Mouse (Mus musculus): ENCODE measurements at regions not wholly inside any gene's neighbourhood (a gene's known extent, or its start where the extent isn't known, plus 50 kb on each side); places are given as distances from the start of the nearest gene placed in this dataset.

GRCm38 (mm10) chr16:62468846-62469245 is 317.8 kb downstream of the Nsun3 start:
- Histone ChIP-seq H3K4me3 (replicated peaks in 1 of 3; ENCODE audit: low read depth in 2 of 3, low read length in 2 of 3, poor library complexity in 1 of 3) (no peak overlapping the region), H3K4me1 (ENCODE audit: control insufficient read depth in 1 of 2, insufficient read depth in 2 of 2) (no peaks in the 10 kb centered on the region), H3K36me3 (replicated peaks in 1 of 2; ENCODE audit: control insufficient read depth in 1 of 2, insufficient read depth in 1 of 2, low read length in 1 of 2) (no peaks in the 10 kb centered on the region), H3K27ac (ENCODE audit: insufficient read depth, low read depth) (no peak overlapping the region), H3K79me2 (replicated peaks; ENCODE audit: control insufficient read depth, extremely low read depth, insufficient read depth, poor library complexity, severe bottlenecking) (no peaks in the 10 kb centered on the region), H3K4me2 (ENCODE audit: insufficient read depth, low read depth, poor library complexity, severe bottlenecking) (no peak overlapping the region), H3K9ac (ENCODE audit: insufficient read depth, low read depth) (no peak overlapping the region), H3K27me3 (replicated peaks) (no peaks in the 10 kb centered on the region), H3K9me3 (replicated peaks; ENCODE audit: low read length) (peaks cover 2% of the 10 kb centered on the region)
- TF ChIP-seq MAX (IDR thresholded peaks at IDR 0.05; ENCODE audit: low read length) (no peak), BHLHE40 (IDR thresholded peaks at IDR 0.05; ENCODE audit: low read depth, low read length) (no peak), MYC (IDR thresholded peaks at IDR 0.05; ENCODE audit: low read depth, low read length) (no peak), SIN3A (IDR thresholded peaks at IDR 0.05; ENCODE audit: low read length) (no peak), ZC3H11A (IDR thresholded peaks at IDR 0.05; ENCODE audit: low read depth, low read length) (no peak)
- in situ Hi-C loops (cut with MboI; ENCODE audit: low pct_ligation_motif_present, low pct_unique_long_range_greater_than_20kb, low sequenced_read_pairs): no loop called here
- no peak for DNase-seq (ENCODE audit: extremely low read depth)
- dilution Hi-C loops (cut with MboI; ENCODE audit: extremely low pct_ligation_motif_present, extremely low pct_unique_long_range_greater_than_20kb, low sequenced_read_pairs): no loop called here

DNA sequence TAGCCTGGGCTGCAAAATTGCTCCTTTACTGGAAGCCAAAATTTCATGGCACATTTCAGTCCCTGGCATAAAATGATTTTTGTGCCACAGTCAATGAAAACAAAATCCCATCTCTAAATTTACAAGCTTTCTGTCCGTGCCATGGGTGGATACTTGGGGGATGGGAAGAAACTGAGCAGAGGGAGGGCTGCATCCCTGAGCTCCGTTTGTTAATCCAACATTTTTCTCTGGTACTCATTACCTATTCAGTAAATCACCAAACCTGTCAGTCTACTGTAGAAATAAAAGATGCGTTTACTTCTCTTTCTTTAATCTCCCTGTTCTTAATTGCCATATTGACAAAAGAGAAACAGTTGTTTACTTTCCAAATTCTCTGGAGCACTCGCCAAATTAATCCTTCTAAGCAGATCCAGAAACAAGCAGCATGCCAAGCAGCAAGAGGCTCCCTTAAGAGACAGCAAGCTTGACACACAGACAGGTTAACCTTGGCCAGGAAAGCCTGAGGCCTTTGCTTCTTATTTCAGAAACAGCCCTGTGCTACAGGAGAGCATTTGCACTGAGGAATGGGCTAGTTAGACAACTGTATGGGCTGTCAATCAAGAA is 326.6 kb downstream of the Nsun3 start:
- no peaks in the 10 kb centered on the region for H3K9me3 ChIP-seq (replicated peaks; ENCODE audit: low read length)
- H3K9ac ChIP-seq (ENCODE audit: insufficient read depth, low read depth): no peak overlapping the region
- H3K27ac ChIP-seq (ENCODE audit: insufficient read depth, low read depth): no peak overlapping the region
- in situ Hi-C loops (cut with MboI; ENCODE audit: low pct_ligation_motif_present, low pct_unique_long_range_greater_than_20kb, low sequenced_read_pairs) (no loop called here), dilution Hi-C loops (cut with MboI; ENCODE audit: extremely low pct_ligation_motif_present, extremely low pct_unique_long_range_greater_than_20kb, low sequenced_read_pairs) (no loop called here)
- no peak for TF ChIP-seq UBTF (IDR thresholded peaks at IDR 0.05; ENCODE audit: low read depth, low read length)
- no peak for TF ChIP-seq ZKSCAN1 (IDR thresholded peaks at IDR 0.05; ENCODE audit: borderline replicate concordance, low read depth, low read length)
- no peak for TF ChIP-seq NRF1 (IDR thresholded peaks at IDR 0.05; ENCODE audit: low read depth, low read length)
- TF ChIP-seq PAX5 (IDR thresholded peaks at IDR 0.05; ENCODE audit: low read length): no peak
- no peak for TF ChIP-seq CTCF (conservative IDR thresholded peaks at IDR 0.05 in 1 of 2, IDR thresholded peaks at IDR 0.05 in 1 of 2; ENCODE audit: low read depth in 2 of 2, low read length in 2 of 2)
- no peak for TF ChIP-seq TCF12 (IDR thresholded peaks at IDR 0.05; ENCODE audit: low read depth, low read length)
- no peak for TF ChIP-seq NELFE (IDR thresholded peaks at IDR 0.05; ENCODE audit: low read depth, low read length)
- no peak for TF ChIP-seq MEF2A (IDR thresholded peaks at IDR 0.05; ENCODE audit: borderline replicate concordance, low read depth, low read length)
- no peak for TF ChIP-seq MAFK (IDR thresholded peaks at IDR 0.05; ENCODE audit: insufficient replicate concordance, low read length)
- H3K27me3 ChIP-seq (replicated peaks): no peaks in the 10 kb centered on the region
- H3K36me3 ChIP-seq (replicated peaks in 1 of 2; ENCODE audit: control insufficient read depth in 1 of 2, insufficient read depth in 1 of 2, low read length in 1 of 2): no peaks in the 10 kb centered on the region
- no peaks in the 10 kb centered on the region for H3K4me1 ChIP-seq (ENCODE audit: control insufficient read depth in 1 of 2, insufficient read depth in 2 of 2)
- no peak overlapping the region for H3K4me3 ChIP-seq (replicated peaks in 1 of 3; ENCODE audit: low read depth in 2 of 3, low read length in 2 of 3, poor library complexity in 1 of 3)
- H3K4me2 ChIP-seq (ENCODE audit: insufficient read depth, low read depth, poor library complexity, severe bottlenecking): no peak overlapping the region
- no peaks in the 10 kb centered on the region for H3K79me2 ChIP-seq (replicated peaks; ENCODE audit: control insufficient read depth, extremely low read depth, insufficient read depth, poor library complexity, severe bottlenecking)
- DNase-seq (ENCODE audit: extremely low read depth): no peak

DNA sequence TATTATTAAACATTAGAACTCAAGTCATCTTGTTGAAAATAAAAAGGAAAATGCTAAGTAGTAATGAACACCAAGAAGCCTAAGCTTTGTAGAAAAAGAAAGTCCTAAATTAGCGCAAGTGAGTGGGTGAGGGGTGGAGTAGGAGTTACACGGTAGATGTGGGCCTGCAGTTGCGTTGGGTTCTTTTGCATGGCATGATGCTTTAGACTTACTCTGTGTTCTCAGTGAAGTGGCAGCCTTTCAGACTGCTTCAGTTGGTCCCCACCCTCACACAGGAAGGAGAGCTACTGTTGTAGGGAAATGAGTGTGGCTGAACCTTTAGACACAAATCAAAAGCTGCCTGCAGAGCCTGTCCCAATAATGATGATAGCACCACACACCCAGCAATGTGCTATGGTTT is 336.9 kb downstream of the Nsun3 start:
- Histone ChIP-seq H3K4me1 (ENCODE audit: control insufficient read depth in 1 of 2, insufficient read depth in 2 of 2) (no peaks in the 10 kb centered on the region), H3K9ac (ENCODE audit: insufficient read depth, low read depth) (no peak overlapping the region), H3K9me3 (replicated peaks; ENCODE audit: low read length) (no peaks in the 10 kb centered on the region), H3K79me2 (replicated peaks; ENCODE audit: control insufficient read depth, extremely low read depth, insufficient read depth, poor library complexity, severe bottlenecking) (no peaks in the 10 kb centered on the region), H3K27ac (ENCODE audit: insufficient read depth, low read depth) (no peak overlapping the region), H3K27me3 (replicated peaks) (no peaks in the 10 kb centered on the region), H3K36me3 (replicated peaks in 1 of 2; ENCODE audit: control insufficient read depth in 1 of 2, insufficient read depth in 1 of 2, low read length in 1 of 2) (no peaks in the 10 kb centered on the region), H3K4me2 (ENCODE audit: insufficient read depth, low read depth, poor library complexity, severe bottlenecking) (no peak overlapping the region), H3K4me3 (replicated peaks in 1 of 3; ENCODE audit: low read depth in 2 of 3, low read length in 2 of 3, poor library complexity in 1 of 3) (no peak overlapping the region)
- dilution Hi-C loops (cut with MboI; ENCODE audit: extremely low pct_ligation_motif_present, extremely low pct_unique_long_range_greater_than_20kb, low sequenced_read_pairs): no loop called here
- no peak for DNase-seq (ENCODE audit: extremely low read depth)
- TF ChIP-seq ETS1 (conservative IDR thresholded peaks at IDR 0.05; ENCODE audit: low read depth, low read length): no peak
- TF ChIP-seq MXI1 (IDR thresholded peaks at IDR 0.05; ENCODE audit: low read depth, low read length): no peak
- no peak for TF ChIP-seq USF2 (conservative IDR thresholded peaks at IDR 0.05; ENCODE audit: low read depth, low read length)
- no peak for TF ChIP-seq MYC (IDR thresholded peaks at IDR 0.05; ENCODE audit: low read depth, low read length)
- no peak for TF ChIP-seq MAZ (IDR thresholded peaks at IDR 0.05; ENCODE audit: low read depth, low read length)
- no peak for TF ChIP-seq NELFE (IDR thresholded peaks at IDR 0.05; ENCODE audit: low read depth, low read length)
- no peak for TF ChIP-seq PAX5 (IDR thresholded peaks at IDR 0.05; ENCODE audit: low read length)
- TF ChIP-seq SMC3 (IDR thresholded peaks at IDR 0.05; ENCODE audit: low read depth, low read length): no peak
- TF ChIP-seq JUN (IDR thresholded peaks at IDR 0.05; ENCODE audit: insufficient read depth, low read depth, low read length): no peak
- no peak for TF ChIP-seq ELF1 (IDR thresholded peaks at IDR 0.05; ENCODE audit: low read depth, low read length)
- TF ChIP-seq IRF4 (IDR thresholded peaks at IDR 0.05; ENCODE audit: low read depth, low read length): no peak
- no peak for TF ChIP-seq MAX (IDR thresholded peaks at IDR 0.05; ENCODE audit: low read length)
- TF ChIP-seq USF1 (IDR thresholded peaks at IDR 0.05; ENCODE audit: low read depth, low read length): no peak
- in situ Hi-C loops (cut with MboI; ENCODE audit: low pct_ligation_motif_present, low pct_unique_long_range_greater_than_20kb, low sequenced_read_pairs): no loop called here
